Mouse (Mus musculus) stomach, embryonic 16.5 days (tissue): Measurements from ENCODE around the gene Ppm1l. TPM values are rescaled to one million over a fixed set of nuclear protein-coding genes. Genes with fewer than 3 reads are reported as not detected.

Experiments used
- ATAC-seq: fragments of 200-750 bp; cut with Nextera tagmentation; 2 replicates; pipeline ENCODE4 v1.8.0; 2017; ENCODE audit warnings: moderate number of reproducible peaks, moderate TSS enrichment; ENCODE audit not compliant: insufficient read depth, low FRiP score
- H3K27ac ChIP-seq: fragments of 300-500 bp; sonication (generic); 2 replicates; pipeline ENCODE4 v1.5.1; 2014; ENCODE audit warnings: low read length
- H3K27me3 ChIP-seq: fragments of 300-500 bp; sonication (generic); 2 replicates; pipeline ENCODE4 v1.6.1; 2014; ENCODE audit warnings: low read length, control low read depth, mixed read lengths; ENCODE audit not compliant: control insufficient read depth, insufficient read depth
- H3K36me3 ChIP-seq: fragments of 300-500 bp; sonication (generic); 2 replicates; pipeline ENCODE4 v1.6.1; 2014; ENCODE audit warnings: low read length; ENCODE audit not compliant: control insufficient read depth, insufficient read depth
- H3K4me1 ChIP-seq: fragments of 300-500 bp; sonication (generic); 2 replicates; pipeline ENCODE4 v1.6.1; 2014; ENCODE audit warnings: low read length, control low read depth, mixed read lengths; ENCODE audit not compliant: control insufficient read depth, insufficient read depth
- H3K4me2 ChIP-seq: fragments of 300-500 bp; sonication (generic); 2 replicates; pipeline ENCODE4 v1.6.1; 2014; ENCODE audit warnings: low read depth, low read length, mixed read lengths
- H3K4me3 ChIP-seq: fragments of 300-500 bp; sonication (generic); replicated peaks from 2 replicates; pipeline ENCODE4 v1.5.1; 2014; ENCODE audit warnings: mild to moderate bottlenecking, low read length
- H3K9ac ChIP-seq: fragments of 300-500 bp; sonication (generic); 2 replicates; pipeline ENCODE4 v1.6.1; 2014; ENCODE audit warnings: low read length
- H3K9me3 ChIP-seq: fragments of 300-500 bp; sonication (generic); replicated peaks from 2 replicates; pipeline ENCODE4 v1.6.1; 2016; ENCODE audit warnings: low read length, control low read depth; ENCODE audit not compliant: control insufficient read depth
- WGBS: fragments of 180-500 bp; shearing (Covaris S2); extraction: QIAGEN DNeasy Blood & Tissue Kit; methylation state at CpG from one replicate; pipeline ENCODE4 v1.1.7; 2014; 5-methylcytosine and 5-hydroxymethylcytosine counted together
- polyA plus RNA-seq: library from polyadenylated mRNA; unstranded; fragments of >200 nt; fragmentation: Nextera tagmentation; extraction: Ambion mirVana; gene quantifications from 2 replicates; pipeline ENCODE4 v1.2.1, GENCODE M21; 2015

Ppm1l gene
- polyA plus RNA-seq, 1 experiment from 2014 or later = 7.3 TPM

- Histone ChIP-seq H3K27me3 (no peaks in the 10 kb centered on the region), H3K9me3 (no peaks in the 10 kb centered on the region)
- no peak for ATAC-seq
These were observed 185.3 kb downstream of the Ppm1l start for GRCm38 (mm10) chr3:69502009-69502408.

GRCm38 (mm10) chr3:69502527-69502926 lies 185.9 kb downstream of the Ppm1l start:
- H3K9ac ChIP-seq = no peak overlapping the region
- ATAC-seq = no peak
- no peaks in the 10 kb centered on the region for H3K27me3 ChIP-seq
- peaks cover 5% of the 10 kb centered on the region; the same call in 1 of the 2 replicates for H3K4me1 ChIP-seq
- WGBS = 44% methylated on average over 4 of the region's 4 CpGs
- no peaks in the 10 kb centered on the region for H3K9me3 ChIP-seq
- no peaks in the 10 kb centered on the region for H3K36me3 ChIP-seq
- no peak overlapping the region for H3K4me2 ChIP-seq
- H3K27ac ChIP-seq = no peak overlapping the region
- no peak overlapping the region for H3K4me3 ChIP-seq

More at GRCm38 (mm10) chr3:69502009-69502408, 185.3 kb downstream of the Ppm1l start:
- H3K4me2 ChIP-seq = no peak overlapping the region
- peaks cover 5% of the 10 kb centered on the region; the same call in 1 of the 2 replicates for H3K4me1 ChIP-seq
- H3K27ac ChIP-seq = no peak overlapping the region
- no peaks in the 10 kb centered on the region for H3K36me3 ChIP-seq
- 0 out of 2 replicates have a peak overlapping the region, but pooled peaks have one; percentile 8 for H3K9ac ChIP-seq
- 28% methylated on average over 6 of the region's 6 CpGs for WGBS
- no peak overlapping the region for H3K4me3 ChIP-seq

GRCm38 (mm10) chr3:69505090-69505489 lies 188.4 kb downstream of the Ppm1l start:
- Histone ChIP-seq H3K9me3 (no peaks in the 10 kb centered on the region), H3K27ac (no peak overlapping the region), H3K4me2 (no peak overlapping the region), H3K9ac (no peak overlapping the region), H3K4me1 (peaks cover 5% of the 10 kb centered on the region; the same call in 1 of the 2 replicates), H3K27me3 (no peaks in the 10 kb centered on the region), H3K36me3 (no peaks in the 10 kb centered on the region), H3K4me3 (no peak overlapping the region)
- 52% methylated on average over 7 of the region's 7 CpGs for WGBS
- no peak for ATAC-seq

GRCm38 (mm10) chr3:69506352-69506751 lies 189.7 kb downstream of the Ppm1l start:
- Histone ChIP-seq H3K4me1 (peaks cover 5% of the 10 kb centered on the region; the same call in 1 of the 2 replicates), H3K27ac (no peak overlapping the region), H3K9ac (no peak overlapping the region), H3K4me2 (no peak overlapping the region), H3K27me3 (no peaks in the 10 kb centered on the region), H3K36me3 (no peaks in the 10 kb centered on the region), H3K4me3 (no peak overlapping the region), H3K9me3 (no peaks in the 10 kb centered on the region)
- WGBS = 86% methylated on average over 4 of the region's 4 CpGs
- no peak for ATAC-seq

GRCm38 (mm10) chr3:69509411-69509952 lies 192.8 kb downstream of the Ppm1l start:
- Histone ChIP-seq H3K4me2 (no peak overlapping the region), H3K9ac (no peak overlapping the region), H3K9me3 (no peaks in the 10 kb centered on the region), H3K27ac (no peak overlapping the region), H3K4me1 (no peaks in the 10 kb centered on the region), H3K27me3 (no peaks in the 10 kb centered on the region), H3K4me3 (no peak overlapping the region), H3K36me3 (no peaks in the 10 kb centered on the region)
- WGBS = 77% methylated on average over 3 of the region's 3 CpGs
- ATAC-seq = no peak

GRCm38 (mm10) chr3:69511881-69512280 lies 195.2 kb downstream of the Ppm1l start:
- 26% methylated on average over 7 of the region's 7 CpGs for WGBS
- no peak for ATAC-seq
- no peak overlapping the region for H3K27ac ChIP-seq
- no peaks in the 10 kb centered on the region for H3K27me3 ChIP-seq
- no peaks in the 10 kb centered on the region; the same call in 1 of the 2 replicates for H3K4me1 ChIP-seq
- H3K4me2 ChIP-seq = no peak overlapping the region
- H3K36me3 ChIP-seq = no peaks in the 10 kb centered on the region
- H3K9ac ChIP-seq = no peak overlapping the region
- no peak overlapping the region for H3K4me3 ChIP-seq
- H3K9me3 ChIP-seq = no peaks in the 10 kb centered on the region

GRCm38 (mm10) chr3:69512402-69512801 lies 195.7 kb downstream of the Ppm1l start:
- H3K4me3 ChIP-seq = no peak overlapping the region
- 30% methylated on average over 7 of the region's 7 CpGs for WGBS
- no peak overlapping the region for H3K4me2 ChIP-seq
- no peak overlapping the region for H3K27ac ChIP-seq
- no peaks in the 10 kb centered on the region for H3K27me3 ChIP-seq
- no peaks in the 10 kb centered on the region for H3K36me3 ChIP-seq
- ATAC-seq = no peak
- no peaks in the 10 kb centered on the region; the same call in 1 of the 2 replicates for H3K4me1 ChIP-seq
- no peaks in the 10 kb centered on the region for H3K9me3 ChIP-seq
- no peak overlapping the region for H3K9ac ChIP-seq

GRCm38 (mm10) chr3:69515730-69516350 lies 199.2 kb downstream of the Ppm1l start:
- no peak for ATAC-seq
- no peaks in the 10 kb centered on the region for H3K27me3 ChIP-seq
- H3K36me3 ChIP-seq = no peaks in the 10 kb centered on the region
- no peak overlapping the region for H3K4me2 ChIP-seq
- H3K4me1 ChIP-seq = peaks cover 17% of the 10 kb centered on the region
- no peak overlapping the region for H3K4me3 ChIP-seq
- WGBS = 62% methylated on average over 13 of the region's 13 CpGs
- H3K27ac ChIP-seq = peak overlapping the region; percentile 24; the same call in 1 of the 2 replicates
- H3K9me3 ChIP-seq = no peaks in the 10 kb centered on the region
- H3K9ac ChIP-seq = no peak overlapping the region

- Histone ChIP-seq H3K4me3 (no peak overlapping the region), H3K36me3 (no peaks in the 10 kb centered on the region), H3K9me3 (no peaks in the 10 kb centered on the region), H3K9ac (no peak overlapping the region), H3K27ac (no peak overlapping the region), H3K27me3 (no peaks in the 10 kb centered on the region), H3K4me2 (no peak overlapping the region), H3K4me1 (peaks cover 17% of the 10 kb centered on the region)
- no peak for ATAC-seq
- 59% methylated on average over 9 of the region's 9 CpGs for WGBS
These were observed 202.5 kb downstream of the Ppm1l start for GRCm38 (mm10) chr3:69519188-69519587.
